Mouse (Mus musculus): ENCODE results near the gene Gm3259.
"Not testable (repeated sequence)": the region's sequence is repeated elsewhere in the genome, so short reads cannot be mapped to it uniquely, and the experiment has no call there.

The Gm3259 gene

DNA sequence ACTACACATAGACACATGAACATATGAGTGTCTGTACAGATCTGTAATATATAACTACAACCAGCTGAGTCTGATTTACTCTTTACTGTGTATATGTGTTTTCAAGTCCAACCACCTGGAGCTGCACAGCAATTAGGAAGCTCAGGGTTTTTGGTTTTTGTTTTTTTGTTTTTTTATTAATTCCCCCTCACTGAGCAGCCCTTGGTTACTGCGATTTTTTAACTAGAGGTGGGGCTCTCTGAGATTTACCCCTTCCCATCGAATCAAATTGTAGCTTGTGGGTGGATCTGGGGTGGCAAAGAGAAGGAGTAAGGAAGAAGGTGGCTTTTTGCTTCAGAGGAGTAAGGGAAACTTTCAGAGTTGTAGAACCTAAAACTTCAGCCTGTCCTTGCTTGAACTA lies at the start of gene Gm3259:
Gene Gm3259, plus strand, starts transcription at position 301 of the 400 bp plus-strand sequence.
- not testable (repeated sequence) for DNase-seq

DNA sequence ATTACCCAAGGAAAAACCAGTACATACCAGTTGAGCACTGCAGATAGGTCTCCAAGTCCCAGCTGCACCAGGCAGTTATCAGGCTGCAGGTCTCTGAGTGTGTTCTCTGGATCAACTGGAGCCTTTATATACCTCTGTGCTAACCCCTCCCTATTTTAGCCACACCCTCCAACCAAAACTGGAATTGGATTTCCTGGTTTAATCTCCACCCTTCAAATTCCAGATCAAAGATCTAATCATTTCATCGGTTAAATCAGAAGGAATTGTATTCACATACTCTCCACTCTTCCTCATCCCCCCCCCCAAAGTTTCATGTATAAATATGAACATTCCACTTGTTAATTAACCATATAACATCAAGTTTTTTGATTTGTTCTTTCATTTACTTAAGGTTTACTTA lies 33.0 kb upstream of the Gm3259 start, which contains the start of gene Gm10424:
Gene Gm10424, minus strand, starts transcription at position 101 of the 400 bp plus-strand sequence.
- not testable (repeated sequence) for DNase-seq
